Mouse (Mus musculus) bone marrow, adult 2 months (tissue): ENCODE measurements around the gene 1700034J05Rik. TPM values are rescaled to one million over a fixed set of nuclear protein-coding genes. Genes with fewer than 3 reads are reported as not detected.

Experiments used
- H3K27ac ChIP-seq: fragments of 200-500 bp; 2 replicates; pipeline ENCODE4 v1.5.1; 2012; ENCODE audit warnings: low read depth, mild to moderate bottlenecking, control low read depth, inconsistent platforms, low read length; ENCODE audit not compliant: control insufficient read depth, poor library complexity, insufficient read depth
- H3K4me1 ChIP-seq: fragments of 200-500 bp; 2 replicates; pipeline ENCODE4 v1.6.1; 2011; ENCODE audit warnings: low read length; ENCODE audit not compliant: control insufficient read depth, insufficient read depth
- H3K4me3 ChIP-seq: fragments of 200-500 bp; replicated peaks from 2 replicates; pipeline ENCODE3; 2011; ENCODE audit warnings: mild to moderate bottlenecking, low read depth, low read length, control low read depth; ENCODE audit not compliant: control insufficient read depth
- CTCF ChIP-seq: fragments of 200-500 bp; IDR thresholded peaks from 2 replicates; pipeline ENCODE4 v1.5.1; 2011; ENCODE audit warnings: low read length, control low read depth; ENCODE audit not compliant: control insufficient read depth, insufficient read depth
- POLR2A ChIP-seq: fragments of 200-500 bp; IDR thresholded peaks from 2 replicates; pipeline ENCODE4 v1.6.1; 2011; ENCODE audit warnings: low read depth, mild to moderate bottlenecking, control low read depth, low read length, borderline replicate concordance; ENCODE audit not compliant: control insufficient read depth
- WGBS: fragments of 180-500 bp; shearing (Covaris S2); methylation state at CpG from one replicate; pipeline ENCODE4 v1.1.7; 2018; 5-methylcytosine and 5-hydroxymethylcytosine counted together
- polyA plus RNA-seq: library from polyadenylated mRNA; stranded (reverse); fragments of >200 nt; gene quantifications from 2 replicates; pipeline ENCODE4 v1.2.4, GENCODE M21; 2011; ENCODE audit warnings: low replicate concordance; ENCODE audit not compliant: missing spikeins, insufficient read depth, insufficient read length

The 1700034J05Rik gene
- polyA plus RNA-seq, result not detected in 2 replicates

- no peaks in the 10 kb centered on the region for H3K4me1 ChIP-seq
- no peak for TF ChIP-seq CTCF
- TF ChIP-seq POLR2A, result no peak
- WGBS, result 88% methylated on average over 1 of the region's 1 CpGs
- no peak within 1 kb of the TSS for H3K4me3 ChIP-seq
- H3K27ac ChIP-seq, result no peak within 1 kb of the TSS
These were observed at the start of gene 1700034J05Rik for GRCm38 (mm10) chr6:146954258-146954657. 1700034J05Rik (minus strand) TSS chr6:146954422.

- WGBS, result 63% methylated on average over 2 of the region's 2 CpGs
- no peak overlapping the region for H3K4me3 ChIP-seq
These were observed 45.5 kb upstream of the 1700034J05Rik start for GRCm38 (mm10) chr6:146999755-147000154.

GRCm38 (mm10) chr6:146999302-146999701 lies 45.1 kb upstream of the 1700034J05Rik start:
- WGBS, result 75% methylated on average over 9 of the region's 9 CpGs
- H3K4me1 ChIP-seq, result no peaks in the 10 kb centered on the region
- H3K27ac ChIP-seq, result no peak overlapping the region
- TF ChIP-seq POLR2A, result no peak
- TF ChIP-seq CTCF, result no peak
- H3K4me3 ChIP-seq, result no peak overlapping the region

More at GRCm38 (mm10) chr6:146999755-147000154, 45.5 kb upstream of the 1700034J05Rik start:
- Histone ChIP-seq H3K4me1 (no peaks in the 10 kb centered on the region), H3K27ac (no peak overlapping the region)
- no peak for TF ChIP-seq CTCF
- no peak for TF ChIP-seq POLR2A

- Histone ChIP-seq H3K4me3 (no peak overlapping the region), H3K27ac (no peak overlapping the region), H3K4me1 (no peaks in the 10 kb centered on the region)
- no peak for TF ChIP-seq CTCF
- TF ChIP-seq POLR2A, result no peak
- WGBS, result 88% methylated on average over 4 of the region's 4 CpGs
These were observed 44.5 kb upstream of the 1700034J05Rik start for GRCm38 (mm10) chr6:146998710-146999109.

GRCm38 (mm10) chr6:146997006-146997405 lies 42.8 kb upstream of the 1700034J05Rik start:
- Histone ChIP-seq H3K4me1 (no peaks in the 10 kb centered on the region), H3K4me3 (no peak overlapping the region), H3K27ac (no peak overlapping the region)
- TF ChIP-seq POLR2A, result no peak
- no peak for TF ChIP-seq CTCF
- 82% methylated on average over 6 of the region's 6 CpGs for WGBS

GRCm38 (mm10) chr6:146995878-146996277 lies 41.7 kb upstream of the 1700034J05Rik start:
- H3K4me1 ChIP-seq, result no peaks in the 10 kb centered on the region
- no peak for TF ChIP-seq CTCF
- no peak overlapping the region for H3K4me3 ChIP-seq
- 83% methylated on average over 6 of the region's 6 CpGs for WGBS
- no peak overlapping the region for H3K27ac ChIP-seq

- 77% methylated on average over 2 of the region's 2 CpGs for WGBS
- no peak for TF ChIP-seq CTCF
- no peak for TF ChIP-seq POLR2A
- H3K27ac ChIP-seq, result no peak overlapping the region
- H3K4me3 ChIP-seq, result no peak overlapping the region
- H3K4me1 ChIP-seq, result no peaks in the 10 kb centered on the region
These were observed 41.2 kb upstream of the 1700034J05Rik start for GRCm38 (mm10) chr6:146995391-146995790.

GRCm38 (mm10) chr6:146994236-146994635 lies 40.0 kb upstream of the 1700034J05Rik start:
- no peaks in the 10 kb centered on the region for H3K4me1 ChIP-seq
- TF ChIP-seq CTCF (0 out of 2 replicates have a peak, but pooled peaks have one; percentile 30), POLR2A (no peak)
- H3K4me3 ChIP-seq, result no peak overlapping the region
- no peak overlapping the region for H3K27ac ChIP-seq
- WGBS, result 34% methylated on average over 5 of the region's 5 CpGs

GRCm38 (mm10) chr6:146984569-146984968 lies 30.3 kb upstream of the 1700034J05Rik start:
- Histone ChIP-seq H3K4me3 (no peak overlapping the region), H3K4me1 (no peaks in the 10 kb centered on the region), H3K27ac (no peak overlapping the region)
- WGBS, result 74% methylated on average over 3 of the region's 3 CpGs
- TF ChIP-seq POLR2A, result no peak
- no peak for TF ChIP-seq CTCF
